Comparison of ENCODE assay signal across 9 mouse cellular contexts in genomic region chr1:97802207-97802902, GRCm38 (mm10). TPM values are rescaled to one million over a fixed set of nuclear protein-coding genes. Genes with fewer than 3 reads are reported as not detected.
DNase-seq lines count a peak whose midpoint lies in the region; ATAC-seq lines count a peak whose summit lies in the region.
"Had no signal": no experiment of that assay in that cellular context is flagged by ENCODE, and none has a peak within 500 bp of the region (broad histone marks: within the 10 kb centered on the region; RNA-seq: fewer than 3 reads in every experiment).

No protein-coding gene starts in this region.

- WGBS in hindbrain, embryonic 11.5 days: 47% methylated on average over 4 of the region's 4 CpGs
- 49% methylated on average over 4 of the region's 4 CpGs for WGBS in hindbrain, embryonic 12.5 days
- WGBS in large intestine, adult 2 months: 17% methylated on average over 4 of the region's 4 CpGs

- H3K27ac ChIP-seq in hindbrain, embryonic 11.5 days (ENCODE audit: low read depth, low read length): no peak overlapping the region
- no peak overlapping the region for H3K27ac ChIP-seq in hindbrain, embryonic 12.5 days

- H3K4me3 ChIP-seq in hindbrain, embryonic 11.5 days (ENCODE audit: low read depth, low read length): no peak overlapping the region
- no peak overlapping the region for H3K4me3 ChIP-seq in hindbrain, embryonic 12.5 days

- no peaks in the 10 kb centered on the region for H3K36me3 ChIP-seq in hindbrain, embryonic 11.5 days (ENCODE audit: control insufficient read depth, insufficient read depth, low read length)
- no peaks in the 10 kb centered on the region for H3K36me3 ChIP-seq in hindbrain, embryonic 12.5 days

- no peaks in the 10 kb centered on the region for H3K9me3 ChIP-seq in hindbrain, embryonic 11.5 days (ENCODE audit: control insufficient read depth, low read length)
- H3K9me3 ChIP-seq in hindbrain, embryonic 12.5 days (replicated peaks): no peaks in the 10 kb centered on the region

- no peak overlapping the region for H3K4me2 ChIP-seq in hindbrain, embryonic 11.5 days (replicated peaks; ENCODE audit: low read depth, low read length)
- H3K4me2 ChIP-seq in hindbrain, embryonic 12.5 days (replicated peaks): no peak overlapping the region

- ATAC-seq in hindbrain, embryonic 11.5 days (ENCODE audit: low FRiP score): no peak
- ATAC-seq in hindbrain, embryonic 12.5 days (ENCODE audit: low FRiP score): no peak
- ATAC-seq in activated CD4-positive, CD25-positive, alpha-beta regulatory T cell, adult 4 months: no peak

- H3K4me1 ChIP-seq in hindbrain, embryonic 11.5 days (replicated peaks; ENCODE audit: control insufficient read depth, insufficient read depth, low read length): no peaks in the 10 kb centered on the region
- H3K4me1 ChIP-seq in hindbrain, embryonic 12.5 days: no peaks in the 10 kb centered on the region

- no peak overlapping the region for H3K9ac ChIP-seq in hindbrain, embryonic 11.5 days (ENCODE audit: low read depth, low read length)
- no peak overlapping the region for H3K9ac ChIP-seq in hindbrain, embryonic 12.5 days

- H3K27me3 ChIP-seq in hindbrain, embryonic 11.5 days (ENCODE audit: control insufficient read depth, insufficient read depth, low read length): no peaks in the 10 kb centered on the region
- no peaks in the 10 kb centered on the region for H3K27me3 ChIP-seq in hindbrain, embryonic 12.5 days

- DNase-seq in hindbrain, embryonic 11.5 days (ENCODE audit: low spot score): peak; percentile 31
- DNase-seq in A20 (ENCODE audit: low read depth, low spot score): peak; percentile 43
- peak; percentile 22 for DNase-seq in Muller cell, postnatal 12 days (ENCODE audit: inconsistent ontology term)
- DNase-seq in large intestine, adult 2 months (ENCODE audit: low read depth, low spot score): peak; percentile 0
- no peak for DNase-seq in testis, postnatal 14 days (ENCODE audit: low spot score)
- no peak for DNase-seq in layer of hippocampus, adult 9-11 months
- DNase-seq: adrenal gland, postnatal 14 days had no signal

RNA-seq across cellular contexts. Expression of gene Ppip5k2, which starts 32.1 kb away (rescaled TPM):
- 56.7 and 56.9 TPM in 2 replicates for polyA plus RNA-seq in hindbrain, embryonic 11.5 days (2014; fragmentation: Nextera tagmentation; extraction: Ambion mirVana)
- 64.8 and 72.4 TPM in 2 replicates for polyA plus RNA-seq in hindbrain, embryonic 12.5 days (2016; fragmentation: Nextera tagmentation; extraction: Ambion mirVana)
- 6.0 and 13.7 TPM in 2 replicates for polyA plus RNA-seq in large intestine, adult 2 months (2012; rRNA removed)
- polyA plus RNA-seq in activated CD4-positive, CD25-positive, alpha-beta regulatory T cell, adult 4 months (2017; shearing (Covaris generic)): 10 to 100 TPM; 29.4 to 30.9 TPM

RNA-seq across cellular contexts. Expression of gene Gin1, which starts 32.4 kb away (rescaled TPM):
- polyA plus RNA-seq in hindbrain, embryonic 11.5 days (2014; fragmentation: Nextera tagmentation; extraction: Ambion mirVana): 18.0 and 18.6 TPM in 2 replicates
- polyA plus RNA-seq in hindbrain, embryonic 12.5 days (2016; fragmentation: Nextera tagmentation; extraction: Ambion mirVana): 19.7 and 20.8 TPM in 2 replicates
- 1.9 and 2.7 TPM in 2 replicates for polyA plus RNA-seq in large intestine, adult 2 months (2012; rRNA removed)
- polyA plus RNA-seq in activated CD4-positive, CD25-positive, alpha-beta regulatory T cell, adult 4 months (2017; shearing (Covaris generic)): 10 to 100 TPM; 23.0 to 26.9 TPM

Comparison
In these comparisons a context has a peak if more than half of its experiments do, and no peak if none do; other contexts are left out.
1. DNase-seq: peak in hindbrain, embryonic 11.5 days (single experiment), A20 (single experiment), Muller cell, postnatal 12 days (single experiment) and large intestine, adult 2 months (single experiment); none in testis, postnatal 14 days (single experiment) and layer of hippocampus, adult 9-11 months (single experiment).